Mouse (Mus musculus): Measurements from ENCODE around the gene Atp1b2. TPM values are rescaled to one million over a fixed set of nuclear protein-coding genes. Genes with fewer than 3 reads are reported as not detected.

The Atp1b2 gene
- total RNA-seq, 2 experiments from 2014 or later, result 0.10 to 1.7 TPM

- ATAC-seq (replicated peaks; ENCODE audit: poor library complexity, severe bottlenecking), result no peak
Measured at GRCm38 (mm10) chr11:69609416-69609815, 3.7 kb upstream of the Atp1b2 start.

GRCm38 (mm10) chr11:69608525-69608924 lies 2.8 kb upstream of the Atp1b2 start:
- ATAC-seq (replicated peaks; ENCODE audit: poor library complexity, severe bottlenecking), result no peak

GRCm38 (mm10) chr11:69606832-69607231 lies 1.1 kb upstream of the Atp1b2 start:
- ATAC-seq (replicated peaks; ENCODE audit: poor library complexity, severe bottlenecking), result no peak

GRCm38 (mm10) chr11:69606491-69606795 lies 701 bp upstream of the Atp1b2 start:
- no peak for ATAC-seq (replicated peaks; ENCODE audit: poor library complexity, severe bottlenecking)

- ATAC-seq (replicated peaks; ENCODE audit: poor library complexity, severe bottlenecking), result peak; percentile 13; the same call in 1 of the 2 replicates
Measured at GRCm38 (mm10) chr11:69604795-69605664, 712 bp downstream of the Atp1b2 start.

GRCm38 (mm10) chr11:69604347-69604746 lies 1.4 kb downstream of the Atp1b2 start:
- no peak for ATAC-seq (replicated peaks; ENCODE audit: poor library complexity, severe bottlenecking)

- no peak for ATAC-seq (replicated peaks; ENCODE audit: poor library complexity, severe bottlenecking)
Measured at GRCm38 (mm10) chr11:69603516-69603915, 2.2 kb downstream of the Atp1b2 start.

- no peak for ATAC-seq (replicated peaks; ENCODE audit: poor library complexity, severe bottlenecking)
Measured at GRCm38 (mm10) chr11:69601768-69602167, 4.0 kb downstream of the Atp1b2 start.

GRCm38 (mm10) chr11:69600098-69600497 lies 5.6 kb downstream of the Atp1b2 start:
- ATAC-seq (replicated peaks; ENCODE audit: poor library complexity, severe bottlenecking), result no peak

GRCm38 (mm10) chr11:69599436-69599835 lies 6.3 kb downstream of the Atp1b2 start:
- ATAC-seq (replicated peaks; ENCODE audit: poor library complexity, severe bottlenecking), result no peak

- no peak for ATAC-seq (replicated peaks; ENCODE audit: poor library complexity, severe bottlenecking)
Measured at GRCm38 (mm10) chr11:69594853-69595252, 10.9 kb downstream of the Atp1b2 start.

- no peak for ATAC-seq (replicated peaks; ENCODE audit: poor library complexity, severe bottlenecking)
Measured at GRCm38 (mm10) chr11:69592799-69593198, 12.9 kb downstream of the Atp1b2 start.

GRCm38 (mm10) chr11:69591899-69592637 lies 13.7 kb downstream of the Atp1b2 start:
- no peak for ATAC-seq (replicated peaks; ENCODE audit: poor library complexity, severe bottlenecking)

- ATAC-seq (replicated peaks; ENCODE audit: poor library complexity, severe bottlenecking), result no peak
Measured at GRCm38 (mm10) chr11:69591424-69591823, 14.3 kb downstream of the Atp1b2 start.

GRCm38 (mm10) chr11:69590622-69591021 lies 15.1 kb downstream of the Atp1b2 start:
- ATAC-seq (replicated peaks; ENCODE audit: poor library complexity, severe bottlenecking), result no peak

GRCm38 (mm10) chr11:69589207-69589834 lies 16.4 kb downstream of the Atp1b2 start:
- ATAC-seq (replicated peaks; ENCODE audit: poor library complexity, severe bottlenecking), result no peak

- ATAC-seq (replicated peaks; ENCODE audit: poor library complexity, severe bottlenecking), result peak; percentile 81
Measured at GRCm38 (mm10) chr11:69585718-69586325, 19.9 kb downstream of the Atp1b2 start.

- no peak for ATAC-seq (replicated peaks; ENCODE audit: poor library complexity, severe bottlenecking)
Measured at GRCm38 (mm10) chr11:69584937-69585336, 20.8 kb downstream of the Atp1b2 start.

- no peak for ATAC-seq (replicated peaks; ENCODE audit: poor library complexity, severe bottlenecking)
Measured at GRCm38 (mm10) chr11:69584008-69584407, 21.7 kb downstream of the Atp1b2 start.

- no peak for ATAC-seq (replicated peaks; ENCODE audit: poor library complexity, severe bottlenecking)
Measured at GRCm38 (mm10) chr11:69582230-69582805, 23.4 kb downstream of the Atp1b2 start.

Measured in granulocyte monocyte progenitor cell, adult 5-6 weeks (primary cell).